Mouse (Mus musculus) neural tube, embryonic 13.5 days (tissue): ENCODE data around the gene Sgms1. TPM values are rescaled to one million over a fixed set of nuclear protein-coding genes. Genes with fewer than 3 reads are reported as not detected.

Experiments
- ATAC-seq: fragments of 200-750 bp; cut with Nextera tagmentation; 2 replicates; pipeline ENCODE4 v1.8.0; 2017; ENCODE audit warnings: low read depth, mild to moderate bottlenecking, moderate TSS enrichment, moderate library complexity
- H3K27ac ChIP-seq: fragments of 300-500 bp; sonication (generic); replicated peaks from 2 replicates; pipeline ENCODE4 v1.5.1; 2015; ENCODE audit warnings: moderate library complexity, mild to moderate bottlenecking, inconsistent platforms
- H3K27me3 ChIP-seq: fragments of 300-500 bp; sonication (generic); 2 replicates; pipeline ENCODE4 v1.6.1; 2015; ENCODE audit warnings: mild to moderate bottlenecking, inconsistent platforms
- H3K36me3 ChIP-seq: fragments of 300-500 bp; sonication (generic); 2 replicates; pipeline ENCODE4 v1.6.1; 2015; ENCODE audit warnings: mild to moderate bottlenecking, inconsistent platforms
- H3K4me1 ChIP-seq: fragments of 300-500 bp; sonication (generic); replicated peaks from 2 replicates; pipeline ENCODE4 v1.6.1; 2015; ENCODE audit warnings: inconsistent platforms
- H3K4me2 ChIP-seq: fragments of 300-500 bp; sonication (generic); 2 replicates; pipeline ENCODE4 v1.6.1; 2015; ENCODE audit warnings: inconsistent platforms, mild to moderate bottlenecking, moderate library complexity
- H3K4me3 ChIP-seq: fragments of 300-500 bp; sonication (generic); 2 replicates; pipeline ENCODE4 v1.5.1; 2015; ENCODE audit warnings: mild to moderate bottlenecking, inconsistent platforms
- H3K9ac ChIP-seq: fragments of 300-500 bp; sonication (generic); 2 replicates; pipeline ENCODE4 v1.6.1; 2015; ENCODE audit warnings: moderate library complexity, mild to moderate bottlenecking, inconsistent platforms
- H3K9me3 ChIP-seq: fragments of 300-500 bp; sonication (generic); 2 replicates; pipeline ENCODE4 v1.6.1; 2016; ENCODE audit warnings: inconsistent platforms
- WGBS: fragments of 180-500 bp; shearing (Covaris S2); methylation state at CpG from one replicate; pipeline ENCODE4 v1.1.7; 2015; 5-methylcytosine and 5-hydroxymethylcytosine counted together
- polyA plus RNA-seq: library from polyadenylated mRNA; unstranded; fragments of >200 nt; fragmentation: Nextera tagmentation; extraction: Ambion mirVana; gene quantifications from 2 replicates; pipeline ENCODE4 v1.2.1, GENCODE M21; 2015

Gene Sgms1
- polyA plus RNA-seq = 18.7 TPM in 2 replicates

- 1% methylated on average over 68 of the region's 68 CpGs for WGBS
- peak; percentile 96 for ATAC-seq
Observed at GRCm38 (mm10) chr19:32389001-32389871, at the start of gene Sgms1. TSS of gene Sgms1 (minus strand) at chr19:32389714.

GRCm38 (mm10) chr19:32425856-32426255, 36.3 kb upstream of the Sgms1 start:
- ATAC-seq = no peak
- H3K27ac ChIP-seq = no peak overlapping the region
- H3K27me3 ChIP-seq = no peaks in the 10 kb centered on the region
- no peaks in the 10 kb centered on the region for H3K36me3 ChIP-seq
- WGBS = 93% methylated on average over 3 of the region's 3 CpGs
- no peak overlapping the region for H3K4me3 ChIP-seq
- H3K9ac ChIP-seq = no peak overlapping the region
- no peaks in the 10 kb centered on the region for H3K9me3 ChIP-seq
- H3K4me1 ChIP-seq = no peaks in the 10 kb centered on the region
- H3K4me2 ChIP-seq = no peak overlapping the region

More at GRCm38 (mm10) chr19:32389001-32389871, at the start of gene Sgms1:
- peak within 1 kb of the TSS; percentile 90 for H3K4me2 ChIP-seq
- peaks cover 23% of the 10 kb centered on the region for H3K4me1 ChIP-seq
- peak within 1 kb of the TSS; percentile 97 for H3K27ac ChIP-seq
- H3K36me3 ChIP-seq = 0 out of 2 replicates have a peak, but pooled peaks cover 4% of the 10 kb centered on the region
- H3K9me3 ChIP-seq = no peaks in the 10 kb centered on the region
- no peaks in the 10 kb centered on the region for H3K27me3 ChIP-seq
- peak within 1 kb of the TSS; percentile 86 for H3K4me3 ChIP-seq
- peak within 1 kb of the TSS; percentile 95 for H3K9ac ChIP-seq

GRCm38 (mm10) chr19:32424706-32425105, 35.2 kb upstream of the Sgms1 start:
- H3K27me3 ChIP-seq = no peaks in the 10 kb centered on the region
- no peak for ATAC-seq
- H3K36me3 ChIP-seq = no peaks in the 10 kb centered on the region
- no peaks in the 10 kb centered on the region for H3K4me1 ChIP-seq
- H3K27ac ChIP-seq = no peak overlapping the region
- H3K9me3 ChIP-seq = no peaks in the 10 kb centered on the region
- no peak overlapping the region for H3K4me3 ChIP-seq
- no peak overlapping the region for H3K4me2 ChIP-seq
- WGBS = 81% methylated on average over 3 of the region's 3 CpGs
- no peak overlapping the region for H3K9ac ChIP-seq

- Histone ChIP-seq H3K4me2 (no peak overlapping the region), H3K9me3 (no peaks in the 10 kb centered on the region), H3K36me3 (no peaks in the 10 kb centered on the region), H3K27me3 (no peaks in the 10 kb centered on the region), H3K4me3 (no peak overlapping the region), H3K4me1 (no peaks in the 10 kb centered on the region), H3K27ac (no peak overlapping the region), H3K9ac (no peak overlapping the region)
- 72% methylated on average over 3 of the region's 3 CpGs for WGBS
- no peak for ATAC-seq
Observed at GRCm38 (mm10) chr19:32419069-32419468, 29.6 kb upstream of the Sgms1 start.

GRCm38 (mm10) chr19:32416692-32417317, 27.3 kb upstream of the Sgms1 start:
- 92% methylated on average over 7 of the region's 7 CpGs for WGBS
- H3K4me1 ChIP-seq = no peaks in the 10 kb centered on the region
- H3K27me3 ChIP-seq = no peaks in the 10 kb centered on the region
- no peaks in the 10 kb centered on the region for H3K36me3 ChIP-seq
- H3K9ac ChIP-seq = no peak overlapping the region
- H3K9me3 ChIP-seq = no peaks in the 10 kb centered on the region
- H3K27ac ChIP-seq = no peak overlapping the region
- no peak overlapping the region for H3K4me2 ChIP-seq
- no peak for ATAC-seq
- no peak overlapping the region for H3K4me3 ChIP-seq

- WGBS = 67% methylated on average over 8 of the region's 8 CpGs
Observed at GRCm38 (mm10) chr19:32409603-32410360, 20.3 kb upstream of the Sgms1 start.

GRCm38 (mm10) chr19:32406717-32407116, 17.2 kb upstream of the Sgms1 start:
- Histone ChIP-seq H3K36me3 (no peaks in the 10 kb centered on the region), H3K9me3 (no peaks in the 10 kb centered on the region), H3K4me1 (no peaks in the 10 kb centered on the region), H3K27ac (no peak overlapping the region), H3K27me3 (no peaks in the 10 kb centered on the region), H3K4me3 (no peak overlapping the region), H3K9ac (no peak overlapping the region), H3K4me2 (no peak overlapping the region)
- 78% methylated on average over 7 of the region's 7 CpGs for WGBS
- no peak for ATAC-seq

More at GRCm38 (mm10) chr19:32409603-32410360, 20.3 kb upstream of the Sgms1 start:
- Histone ChIP-seq H3K9me3 (no peaks in the 10 kb centered on the region), H3K9ac (no peak overlapping the region), H3K4me1 (no peaks in the 10 kb centered on the region), H3K4me2 (no peak overlapping the region), H3K27me3 (no peaks in the 10 kb centered on the region), H3K4me3 (no peak overlapping the region), H3K27ac (no peak overlapping the region), H3K36me3 (no peaks in the 10 kb centered on the region)
- no peak for ATAC-seq

- Histone ChIP-seq H3K4me3 (no peak overlapping the region), H3K27me3 (no peaks in the 10 kb centered on the region), H3K9ac (no peak overlapping the region), H3K27ac (no peak overlapping the region), H3K4me2 (no peak overlapping the region), H3K4me1 (no peaks in the 10 kb centered on the region), H3K9me3 (no peaks in the 10 kb centered on the region), H3K36me3 (no peaks in the 10 kb centered on the region)
- no peak for ATAC-seq
- 85% methylated on average over 5 of the region's 5 CpGs for WGBS
Observed at GRCm38 (mm10) chr19:32404386-32404785, 14.9 kb upstream of the Sgms1 start.

GRCm38 (mm10) chr19:32403834-32404233, 14.3 kb upstream of the Sgms1 start:
- ATAC-seq = no peak
- Histone ChIP-seq H3K9me3 (no peaks in the 10 kb centered on the region), H3K36me3 (no peaks in the 10 kb centered on the region), H3K4me2 (no peak overlapping the region), H3K4me1 (no peaks in the 10 kb centered on the region), H3K27me3 (no peaks in the 10 kb centered on the region), H3K4me3 (no peak overlapping the region), H3K9ac (no peak overlapping the region), H3K27ac (no peak overlapping the region)
- 91% methylated on average over 5 of the region's 5 CpGs for WGBS

GRCm38 (mm10) chr19:32398491-32398890, 9.0 kb upstream of the Sgms1 start:
- Histone ChIP-seq H3K9me3 (no peaks in the 10 kb centered on the region), H3K9ac (no peak overlapping the region), H3K4me2 (no peak overlapping the region), H3K27ac (no peak overlapping the region), H3K4me1 (no peaks in the 10 kb centered on the region), H3K36me3 (no peaks in the 10 kb centered on the region), H3K4me3 (no peak overlapping the region), H3K27me3 (no peaks in the 10 kb centered on the region)
- no peak for ATAC-seq
- WGBS = 87% methylated on average over 5 of the region's 5 CpGs

GRCm38 (mm10) chr19:32396303-32396702, 6.8 kb upstream of the Sgms1 start:
- Histone ChIP-seq H3K9me3 (no peaks in the 10 kb centered on the region), H3K9ac (no peak overlapping the region), H3K4me2 (no peak overlapping the region), H3K4me1 (no peaks in the 10 kb centered on the region), H3K27me3 (no peaks in the 10 kb centered on the region), H3K4me3 (no peak overlapping the region), H3K36me3 (no peaks in the 10 kb centered on the region), H3K27ac (no peak overlapping the region)
- ATAC-seq = no peak
- WGBS = 90% methylated on average over 6 of the region's 6 CpGs

- Histone ChIP-seq H3K4me2 (no peak overlapping the region), H3K4me1 (peaks cover 6% of the 10 kb centered on the region), H3K4me3 (no peak overlapping the region), H3K36me3 (0 out of 2 replicates have a peak, but pooled peaks cover 4% of the 10 kb centered on the region), H3K27me3 (no peaks in the 10 kb centered on the region), H3K9ac (no peak overlapping the region), H3K27ac (no peak overlapping the region), H3K9me3 (no peaks in the 10 kb centered on the region)
- WGBS = 92% methylated on average over 13 of the region's 13 CpGs
- no peak for ATAC-seq
Observed at GRCm38 (mm10) chr19:32394825-32395224, 5.3 kb upstream of the Sgms1 start.
